Mouse (Mus musculus): ENCODE data around the gene Arrdc2. TPM values are rescaled to one million over a fixed set of nuclear protein-coding genes. Genes with fewer than 3 reads are reported as not detected.

The Arrdc2 gene
- 13.4 and 14.5 TPM in 2 replicates for polyA plus RNA-seq (2014; fragmentation: Nextera tagmentation; extraction: Ambion mirVana)

DNA sequence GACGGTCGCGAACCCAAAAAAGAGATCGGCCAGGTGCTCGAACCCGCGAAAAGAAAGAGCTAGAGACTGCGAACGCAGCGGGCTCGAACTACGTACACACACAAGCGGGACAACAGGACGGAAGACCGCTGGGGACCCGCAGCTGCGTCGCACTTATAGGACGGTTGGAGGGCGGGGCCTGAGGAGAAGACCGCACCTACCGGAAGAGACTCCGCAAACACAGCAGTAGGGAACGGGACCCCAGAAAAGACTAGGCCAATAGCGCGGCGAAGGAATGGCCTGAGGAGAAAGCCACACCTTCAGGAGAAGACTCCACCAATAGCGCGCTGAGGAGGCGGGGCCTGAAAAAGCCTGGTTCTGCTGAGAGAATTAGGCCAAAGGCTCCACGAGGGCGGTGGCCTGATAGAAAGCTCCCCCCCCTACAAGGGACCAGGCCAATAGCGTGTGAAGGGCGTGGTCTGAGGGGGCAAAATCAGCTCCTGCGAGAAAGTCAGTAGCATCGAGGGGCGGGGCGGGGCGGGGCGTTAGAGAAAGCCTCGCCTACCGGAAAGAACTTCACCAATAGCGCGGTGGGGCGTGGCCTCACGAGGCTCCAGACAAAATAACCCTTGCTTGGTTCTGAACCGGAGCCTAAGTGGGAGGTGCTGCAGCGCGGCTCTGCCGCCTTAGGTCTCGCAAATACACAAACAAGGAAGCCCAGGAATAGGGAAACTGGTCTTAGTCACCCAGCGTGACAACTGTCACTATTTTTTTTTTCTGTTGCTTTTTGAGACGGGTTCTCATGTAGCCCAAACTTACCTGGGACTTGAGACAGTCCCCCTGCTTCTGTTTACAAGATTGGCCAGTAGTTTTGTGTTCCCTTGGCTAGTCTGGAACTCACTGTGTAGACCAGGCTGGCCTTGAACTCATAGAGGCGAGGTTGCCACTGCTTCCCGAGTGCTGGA lies at the start of gene Arrdc2:
Gene Arrdc2, minus strand, starts transcription at position 313 of the 944 bp plus-strand sequence.
- no peaks in the 10 kb centered on the region for H3K27me3 ChIP-seq (replicated peaks; ENCODE audit: control insufficient read depth, insufficient read depth, low read length)
- H3K4me3 ChIP-seq (ENCODE audit: low read depth, low read length): peak within 1 kb of the TSS; percentile 80
- peak within 1 kb of the TSS; percentile 87 for H3K9ac ChIP-seq (ENCODE audit: low read depth, low read length)
- WGBS: 2% methylated on average over 55 of the region's 55 CpGs
- peaks cover 58% of the 10 kb centered on the region for H3K4me1 ChIP-seq (replicated peaks; ENCODE audit: control insufficient read depth, insufficient read depth, low read length)
- peak within 1 kb of the TSS; percentile 97 for H3K27ac ChIP-seq (ENCODE audit: low read depth, low read length)
- peaks cover 3% of the 10 kb centered on the region; the same call in 1 of the 2 replicates for H3K36me3 ChIP-seq (ENCODE audit: control insufficient read depth, insufficient read depth, low read length)
- ATAC-seq (replicated peaks; ENCODE audit: low FRiP score): peak; percentile 89
- H3K4me2 ChIP-seq: peak within 1 kb of the TSS; percentile 90
- H3K9me3 ChIP-seq (ENCODE audit: control insufficient read depth, low read length): no peaks in the 10 kb centered on the region
- DNase-seq (ENCODE audit: low spot score): peak; percentile 97

DNA sequence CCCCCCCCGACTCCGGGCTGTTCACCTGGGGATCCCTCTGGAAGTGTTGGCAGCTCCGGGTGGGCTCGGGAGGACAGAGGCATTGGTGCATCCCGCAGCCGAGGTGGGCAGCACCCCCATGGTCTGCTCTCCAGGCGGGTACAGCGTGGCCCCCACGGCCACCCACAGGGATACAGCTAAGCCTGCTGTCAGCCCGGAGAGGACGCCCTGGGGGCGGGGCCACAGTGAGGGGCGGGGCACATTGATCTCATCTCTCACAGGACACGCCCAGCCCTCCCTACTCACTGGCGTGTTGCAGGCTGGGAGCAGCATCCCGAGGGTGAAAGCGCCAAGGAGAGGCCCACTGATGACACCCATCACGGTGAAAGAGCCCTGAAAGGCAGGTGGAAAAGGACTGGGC lies 48.1 kb upstream of the Arrdc2 start:
- no peak overlapping the region for H3K9ac ChIP-seq (ENCODE audit: low read depth, low read length)
- no peak overlapping the region for H3K4me3 ChIP-seq (ENCODE audit: low read depth, low read length)
- peaks cover 41% of the 10 kb centered on the region for H3K27me3 ChIP-seq (replicated peaks; ENCODE audit: control insufficient read depth, insufficient read depth, low read length)
- peak overlapping the region; percentile 23; the same call in 1 of the 2 replicates for H3K4me2 ChIP-seq
- H3K4me1 ChIP-seq (replicated peaks; ENCODE audit: control insufficient read depth, insufficient read depth, low read length): peaks cover 13% of the 10 kb centered on the region
- ATAC-seq (replicated peaks; ENCODE audit: low FRiP score) (peak; percentile 68), DNase-seq (ENCODE audit: low spot score) (no peak)
- no peaks in the 10 kb centered on the region for H3K9me3 ChIP-seq (ENCODE audit: control insufficient read depth, low read length)
- no peaks in the 10 kb centered on the region for H3K36me3 ChIP-seq (ENCODE audit: control insufficient read depth, insufficient read depth, low read length)
- no peak overlapping the region for H3K27ac ChIP-seq (ENCODE audit: low read depth, low read length)
- 5% methylated on average over 18 of the region's 18 CpGs for WGBS

DNA sequence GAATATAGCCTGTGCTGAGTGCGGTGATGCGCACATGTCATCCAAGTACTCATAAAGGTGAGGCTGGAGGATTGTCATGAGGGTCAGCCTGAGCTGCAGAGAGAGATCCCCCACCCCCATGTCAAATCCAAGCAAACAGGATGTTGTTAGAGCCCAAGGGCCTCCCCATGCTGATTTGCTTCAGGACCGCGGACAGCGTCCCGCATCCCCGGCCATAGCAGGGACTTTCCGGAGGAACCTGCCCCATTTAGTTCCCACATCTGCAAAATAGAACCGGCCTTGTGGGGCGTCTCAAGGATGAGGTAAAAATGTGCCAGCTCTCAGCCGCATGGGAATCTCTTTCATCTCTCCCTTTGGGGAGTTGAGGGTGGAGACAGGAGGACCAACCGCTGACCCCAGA lies 46.1 kb upstream of the Arrdc2 start:
- DNase-seq (ENCODE audit: low spot score) (no peak), ATAC-seq (replicated peaks; ENCODE audit: low FRiP score) (no peak)
- H3K9ac ChIP-seq (ENCODE audit: low read depth, low read length): no peak overlapping the region
- peaks cover 3% of the 10 kb centered on the region for H3K4me1 ChIP-seq (replicated peaks; ENCODE audit: control insufficient read depth, insufficient read depth, low read length)
- no peak overlapping the region for H3K27ac ChIP-seq (ENCODE audit: low read depth, low read length)
- no peaks in the 10 kb centered on the region for H3K36me3 ChIP-seq (ENCODE audit: control insufficient read depth, insufficient read depth, low read length)
- H3K27me3 ChIP-seq (replicated peaks; ENCODE audit: control insufficient read depth, insufficient read depth, low read length): peaks cover 21% of the 10 kb centered on the region
- 14% methylated on average over 12 of the region's 12 CpGs for WGBS
- H3K4me2 ChIP-seq: no peak overlapping the region
- H3K4me3 ChIP-seq (ENCODE audit: low read depth, low read length): no peak overlapping the region
- no peaks in the 10 kb centered on the region for H3K9me3 ChIP-seq (ENCODE audit: control insufficient read depth, low read length)

DNA sequence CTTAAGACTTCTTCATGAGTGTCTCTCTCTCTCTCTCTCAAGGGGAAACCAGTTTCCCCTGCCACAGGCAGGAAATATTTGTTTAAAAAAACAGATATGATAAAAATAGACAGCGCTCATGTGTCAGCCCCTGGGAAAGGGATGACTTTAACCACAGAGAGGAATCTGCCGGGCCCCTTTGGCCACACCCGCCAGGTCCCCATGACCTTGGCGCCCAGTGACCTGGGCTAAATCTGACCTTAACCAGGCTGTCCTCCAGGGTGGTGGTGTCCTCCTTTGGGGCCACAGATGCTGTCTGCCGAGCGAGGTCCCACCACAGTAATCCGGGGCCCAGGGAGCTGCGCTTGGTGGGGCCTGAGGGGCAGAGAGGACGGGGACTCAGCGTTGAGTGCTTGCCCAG lies 45.2 kb upstream of the Arrdc2 start:
- Histone ChIP-seq H3K36me3 (ENCODE audit: control insufficient read depth, insufficient read depth, low read length) (no peaks in the 10 kb centered on the region), H3K9ac (ENCODE audit: low read depth, low read length) (no peak overlapping the region), H3K4me1 (replicated peaks; ENCODE audit: control insufficient read depth, insufficient read depth, low read length) (peaks cover 3% of the 10 kb centered on the region), H3K27me3 (replicated peaks; ENCODE audit: control insufficient read depth, insufficient read depth, low read length) (peaks cover 14% of the 10 kb centered on the region), H3K4me2 (no peak overlapping the region), H3K9me3 (ENCODE audit: control insufficient read depth, low read length) (no peaks in the 10 kb centered on the region), H3K27ac (ENCODE audit: low read depth, low read length) (no peak overlapping the region), H3K4me3 (ENCODE audit: low read depth, low read length) (no peak overlapping the region)
- DNase-seq (ENCODE audit: low spot score) (no peak), ATAC-seq (replicated peaks; ENCODE audit: low FRiP score) (no peak)
- 72% methylated on average over 10 of the region's 10 CpGs for WGBS

DNA sequence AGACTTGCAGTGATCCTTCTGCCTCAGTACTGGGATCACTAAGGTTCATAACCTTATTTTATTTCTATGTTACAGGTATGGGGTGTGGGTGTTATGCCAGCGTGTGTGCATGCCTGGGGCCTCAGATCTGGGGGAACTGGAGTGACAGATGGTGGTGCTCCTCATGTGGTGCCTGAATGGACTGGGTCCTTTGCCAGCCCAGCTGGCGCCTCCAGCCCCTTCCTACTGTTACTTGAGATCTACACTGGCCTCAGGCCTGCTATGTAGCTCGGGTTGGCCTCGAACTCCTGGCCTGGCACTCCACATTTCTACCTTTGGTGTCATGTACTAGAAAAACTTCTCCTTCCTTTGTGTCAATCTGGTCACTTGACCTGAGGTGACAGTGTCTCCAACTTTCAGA lies 44.7 kb upstream of the Arrdc2 start:
- ATAC-seq (replicated peaks; ENCODE audit: low FRiP score) (no peak), DNase-seq (ENCODE audit: low spot score) (no peak)
- no peak overlapping the region for H3K4me3 ChIP-seq (ENCODE audit: low read depth, low read length)
- no peaks in the 10 kb centered on the region for H3K9me3 ChIP-seq (ENCODE audit: control insufficient read depth, low read length)
- peaks cover 3% of the 10 kb centered on the region for H3K4me1 ChIP-seq (replicated peaks; ENCODE audit: control insufficient read depth, insufficient read depth, low read length)
- H3K27ac ChIP-seq (ENCODE audit: low read depth, low read length): no peak overlapping the region
- no peaks in the 10 kb centered on the region for H3K36me3 ChIP-seq (ENCODE audit: control insufficient read depth, insufficient read depth, low read length)
- H3K4me2 ChIP-seq: no peak overlapping the region
- peaks cover 14% of the 10 kb centered on the region for H3K27me3 ChIP-seq (replicated peaks; ENCODE audit: control insufficient read depth, insufficient read depth, low read length)
- H3K9ac ChIP-seq (ENCODE audit: low read depth, low read length): no peak overlapping the region
- WGBS: 83% methylated on average over 4 of the region's 4 CpGs

DNA sequence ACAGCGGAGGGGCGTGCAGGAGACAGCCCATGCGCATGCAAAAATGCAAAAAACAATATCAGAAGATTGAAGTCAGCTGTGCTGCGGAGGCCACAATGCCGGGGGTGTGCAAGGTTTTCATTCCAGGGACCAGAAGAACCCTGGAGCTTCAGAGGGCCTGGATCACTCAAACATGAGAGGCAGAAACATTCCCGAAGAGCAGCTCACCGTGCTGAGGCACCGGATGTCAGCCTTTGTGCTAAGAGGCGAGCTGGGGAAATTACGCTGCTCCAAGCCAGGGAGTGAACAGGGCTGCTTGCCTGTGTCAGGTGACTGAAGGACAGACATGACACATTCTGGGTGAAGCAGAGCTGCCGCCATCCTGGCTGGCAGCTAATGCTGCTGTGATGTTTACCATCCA lies 41.0 kb upstream of the Arrdc2 start:
- WGBS: 25% methylated on average over 11 of the region's 11 CpGs
- no peaks in the 10 kb centered on the region for H3K36me3 ChIP-seq (ENCODE audit: control insufficient read depth, insufficient read depth, low read length)
- no peak overlapping the region for H3K9ac ChIP-seq (ENCODE audit: low read depth, low read length)
- H3K4me3 ChIP-seq (ENCODE audit: low read depth, low read length): no peak overlapping the region
- H3K27ac ChIP-seq (ENCODE audit: low read depth, low read length): no peak overlapping the region
- H3K27me3 ChIP-seq (replicated peaks; ENCODE audit: control insufficient read depth, insufficient read depth, low read length): no peaks in the 10 kb centered on the region
- peaks cover 6% of the 10 kb centered on the region; the same call in 1 of the 2 replicates for H3K4me1 ChIP-seq (replicated peaks; ENCODE audit: control insufficient read depth, insufficient read depth, low read length)
- ATAC-seq (replicated peaks; ENCODE audit: low FRiP score) (no peak), DNase-seq (ENCODE audit: low spot score) (no peak)
- no peaks in the 10 kb centered on the region for H3K9me3 ChIP-seq (ENCODE audit: control insufficient read depth, low read length)
- no peak overlapping the region for H3K4me2 ChIP-seq

DNA sequence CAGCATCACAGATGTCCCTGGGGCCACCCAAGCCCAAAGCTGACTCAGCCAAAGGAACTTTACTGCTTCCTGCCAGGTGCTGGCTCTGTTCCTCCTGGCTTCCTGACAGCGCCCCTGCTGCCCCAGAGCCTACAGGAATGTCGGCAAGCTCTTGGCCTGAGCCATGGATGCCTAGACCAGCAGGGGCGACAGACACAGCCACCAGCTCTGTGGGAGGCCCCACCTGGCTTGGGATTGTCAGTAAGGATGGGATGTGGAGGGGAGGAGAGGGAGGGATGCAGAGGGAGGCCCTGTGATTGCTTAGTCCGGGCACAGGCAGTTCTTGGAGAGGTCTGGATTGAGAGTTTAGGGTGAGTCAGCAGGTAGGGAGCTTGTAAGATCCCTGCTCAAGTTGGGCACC lies 40.6 kb upstream of the Arrdc2 start:
- DNase-seq (ENCODE audit: low spot score): no peak
- Histone ChIP-seq H3K27ac (ENCODE audit: low read depth, low read length) (no peak overlapping the region), H3K4me1 (replicated peaks; ENCODE audit: control insufficient read depth, insufficient read depth, low read length) (peaks cover 6% of the 10 kb centered on the region; the same call in 1 of the 2 replicates), H3K27me3 (replicated peaks; ENCODE audit: control insufficient read depth, insufficient read depth, low read length) (no peaks in the 10 kb centered on the region), H3K36me3 (ENCODE audit: control insufficient read depth, insufficient read depth, low read length) (no peaks in the 10 kb centered on the region), H3K4me2 (no peak overlapping the region), H3K4me3 (ENCODE audit: low read depth, low read length) (no peak overlapping the region), H3K9me3 (ENCODE audit: control insufficient read depth, low read length) (no peaks in the 10 kb centered on the region), H3K9ac (ENCODE audit: low read depth, low read length) (no peak overlapping the region)
- whole genome bisulfite sequencing: 17% methylated on average over 4 of the region's 4 CpGs
- no peak for ATAC-seq (replicated peaks; ENCODE audit: low FRiP score)

DNA sequence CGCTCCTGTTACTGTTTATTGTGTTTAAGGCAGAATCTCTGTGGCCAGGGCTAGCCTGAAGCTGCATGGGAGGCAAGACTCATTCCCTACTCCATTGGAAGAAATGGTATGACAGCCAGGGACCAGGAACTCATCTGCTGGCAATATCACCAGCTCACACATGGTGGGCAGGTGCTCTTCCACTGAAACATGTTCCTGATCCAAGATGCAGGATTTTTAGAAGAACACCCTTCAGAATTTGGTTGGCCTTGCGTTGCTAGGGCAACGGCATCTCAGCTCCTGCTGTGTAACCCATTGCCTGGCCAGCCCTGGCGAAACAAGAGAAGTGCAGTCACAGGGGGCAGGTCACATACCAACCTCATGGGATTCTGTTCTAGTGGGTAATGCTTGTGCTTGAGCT lies 40.0 kb upstream of the Arrdc2 start:
- no peak overlapping the region for H3K9ac ChIP-seq (ENCODE audit: low read depth, low read length)
- H3K36me3 ChIP-seq (ENCODE audit: control insufficient read depth, insufficient read depth, low read length): no peaks in the 10 kb centered on the region
- no peak overlapping the region for H3K4me2 ChIP-seq
- H3K4me1 ChIP-seq (replicated peaks; ENCODE audit: control insufficient read depth, insufficient read depth, low read length): peaks cover 6% of the 10 kb centered on the region; the same call in 1 of the 2 replicates
- no peak for DNase-seq (ENCODE audit: low spot score)
- no peaks in the 10 kb centered on the region for H3K9me3 ChIP-seq (ENCODE audit: control insufficient read depth, low read length)
- ATAC-seq (replicated peaks; ENCODE audit: low FRiP score): no peak
- no peak overlapping the region for H3K4me3 ChIP-seq (ENCODE audit: low read depth, low read length)
- no peak overlapping the region for H3K27ac ChIP-seq (ENCODE audit: low read depth, low read length)
- 62% methylated on average over 4 of the region's 4 CpGs for WGBS
- no peaks in the 10 kb centered on the region for H3K27me3 ChIP-seq (replicated peaks; ENCODE audit: control insufficient read depth, insufficient read depth, low read length)

DNA sequence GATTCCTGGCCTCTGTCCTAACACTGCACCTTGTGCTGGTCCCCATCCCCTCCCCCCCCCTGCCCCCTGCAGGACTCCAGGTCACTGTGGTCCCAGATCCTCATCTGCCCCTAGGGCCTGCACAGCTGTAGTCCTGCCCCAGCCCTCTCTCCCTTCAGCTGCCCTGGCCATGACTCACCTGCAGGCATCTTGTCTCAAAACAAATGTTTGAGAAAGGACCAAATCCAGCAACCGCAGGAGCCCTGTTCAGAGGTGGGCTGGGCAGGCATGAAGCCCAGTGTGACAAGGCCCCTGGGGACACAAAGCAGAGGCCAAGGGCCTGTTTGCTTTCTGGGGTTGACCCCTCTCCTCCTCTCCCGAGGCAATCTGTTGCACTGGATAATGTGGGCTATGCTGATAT lies 38.7 kb upstream of the Arrdc2 start:
- Histone ChIP-seq H3K4me2 (no peak overlapping the region), H3K27ac (ENCODE audit: low read depth, low read length) (no peak overlapping the region), H3K27me3 (replicated peaks; ENCODE audit: control insufficient read depth, insufficient read depth, low read length) (no peaks in the 10 kb centered on the region), H3K9ac (ENCODE audit: low read depth, low read length) (no peak overlapping the region), H3K4me3 (ENCODE audit: low read depth, low read length) (no peak overlapping the region), H3K4me1 (replicated peaks; ENCODE audit: control insufficient read depth, insufficient read depth, low read length) (peaks cover 6% of the 10 kb centered on the region; the same call in 1 of the 2 replicates), H3K36me3 (ENCODE audit: control insufficient read depth, insufficient read depth, low read length) (no peaks in the 10 kb centered on the region), H3K9me3 (ENCODE audit: control insufficient read depth, low read length) (no peaks in the 10 kb centered on the region)
- ATAC-seq (replicated peaks; ENCODE audit: low FRiP score): no peak
- 46% methylated on average over 2 of the region's 2 CpGs for WGBS
- DNase-seq (ENCODE audit: low spot score): no peak

Measured in liver, embryonic 11.5 days (tissue).